Mouse (Mus musculus): ENCODE measurements around the gene Atp6v1e2.

DNA sequence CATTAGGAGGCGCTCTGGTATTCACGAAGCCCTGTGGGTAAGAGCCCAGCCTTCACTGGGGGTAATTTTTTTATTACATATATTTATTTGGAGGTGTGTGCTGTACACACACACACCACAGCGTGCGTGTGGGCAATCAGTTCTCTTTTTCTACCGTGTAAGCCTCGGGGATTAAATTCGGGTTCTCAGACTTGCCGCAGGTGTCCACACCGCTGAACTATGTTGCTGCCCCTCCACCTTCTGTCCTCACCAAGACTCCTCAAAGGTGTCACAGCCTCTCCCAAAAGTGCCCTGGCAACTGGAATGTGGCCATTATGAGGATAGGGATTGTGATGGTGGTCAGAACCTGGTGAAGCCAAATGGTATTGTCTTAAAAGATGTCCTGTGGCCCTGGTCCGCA lies 30.6 kb downstream of the Atp6v1e2 start, which contains the start of gene Tmem247:
- no peak for TF ChIP-seq CTCF (IDR thresholded peaks at IDR 0.05; ENCODE audit: low read depth)
- no peak for TF ChIP-seq EP300 (IDR thresholded peaks at IDR 0.05; ENCODE audit: low read depth)

Data from liver, postnatal 0 days (tissue).